Mouse (Mus musculus) MEL-GATA-1-ER (cell line): ENCODE results near the gene Gfm2.
"Not testable (repeated sequence)": the region's sequence is repeated elsewhere in the genome, so short reads cannot be mapped to it uniquely, and the experiment has no call there.

Source experiments
- DNase-seq: peaks from one replicate; pipeline ENCODE4 v3.0.0-alpha.2; 2012; ENCODE audit warnings: low read depth; ENCODE audit errors: extremely low read depth

The Gfm2 gene

DNA sequence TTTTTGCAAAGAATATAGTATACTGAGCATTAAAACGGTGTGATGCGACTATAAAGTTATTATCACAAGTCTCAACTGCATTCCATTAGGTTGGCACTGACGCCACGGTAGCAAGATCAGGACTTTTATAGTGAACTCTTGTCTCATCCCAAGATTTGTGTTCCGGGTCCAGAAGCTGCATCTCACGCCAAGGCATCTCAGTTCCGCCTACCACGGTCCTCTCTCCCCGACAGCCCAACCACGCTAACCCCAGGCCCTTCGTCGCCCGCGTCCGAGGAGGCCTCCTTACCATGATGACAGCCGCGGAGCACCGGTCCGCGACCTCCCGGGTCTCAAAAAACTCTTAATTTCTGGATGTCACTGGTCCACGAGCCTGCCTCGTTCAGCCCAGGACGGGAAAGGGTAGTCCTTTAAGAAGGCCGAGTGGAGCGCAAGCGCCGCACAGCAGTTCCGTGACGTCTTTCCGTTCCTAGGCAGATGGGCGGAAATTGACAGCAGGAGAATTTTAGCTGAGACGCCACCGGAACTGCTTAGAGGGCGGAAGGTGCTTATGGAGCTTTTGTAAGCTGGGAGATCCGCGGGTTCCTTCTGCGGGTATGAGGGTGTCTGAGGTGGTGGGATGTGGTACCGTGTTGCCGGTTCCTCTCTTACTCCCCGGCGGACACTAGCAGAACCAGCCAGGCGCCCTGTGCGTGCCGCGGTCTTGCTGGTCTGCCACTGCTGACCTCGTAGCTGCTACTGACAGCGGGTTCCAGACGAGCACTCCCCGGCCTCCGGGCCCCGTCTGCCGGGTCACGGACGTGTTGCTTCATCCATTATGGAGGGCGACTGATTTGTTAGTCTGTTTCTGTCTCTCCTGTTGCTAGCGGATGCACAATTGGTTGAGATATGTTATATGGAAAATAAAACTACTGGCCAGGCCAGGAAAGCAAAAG lies at the start of gene Gfm2, which contains the start of gene Nsa2:
Gene Gfm2, plus strand, starts transcription at position 472 of the 935 bp plus-strand sequence.
Gene Nsa2, minus strand, starts transcription at position 472 of the 935 bp plus-strand sequence.
- DNase-seq: peak; percentile 94

DNA sequence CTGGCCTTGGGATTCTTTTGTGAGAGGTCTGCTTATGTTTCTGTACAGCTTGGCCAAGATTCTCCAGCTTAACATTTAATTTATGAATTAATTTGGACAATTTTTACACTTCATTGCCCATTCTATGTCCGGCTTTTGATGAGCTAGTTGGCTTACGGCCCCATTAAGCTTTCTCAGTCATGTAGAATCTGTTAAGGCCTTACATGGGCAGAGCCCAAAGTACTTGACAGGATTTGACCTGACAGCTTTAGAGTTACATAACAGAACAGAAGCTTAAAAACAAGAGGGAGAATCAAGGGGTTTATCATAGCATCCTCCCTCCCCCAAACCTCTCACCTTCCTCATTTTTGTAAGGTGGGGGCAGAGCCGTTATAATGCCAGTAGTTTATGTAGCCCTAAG lies 49.6 kb upstream of the Gfm2 start:
- no peak for DNase-seq

DNA sequence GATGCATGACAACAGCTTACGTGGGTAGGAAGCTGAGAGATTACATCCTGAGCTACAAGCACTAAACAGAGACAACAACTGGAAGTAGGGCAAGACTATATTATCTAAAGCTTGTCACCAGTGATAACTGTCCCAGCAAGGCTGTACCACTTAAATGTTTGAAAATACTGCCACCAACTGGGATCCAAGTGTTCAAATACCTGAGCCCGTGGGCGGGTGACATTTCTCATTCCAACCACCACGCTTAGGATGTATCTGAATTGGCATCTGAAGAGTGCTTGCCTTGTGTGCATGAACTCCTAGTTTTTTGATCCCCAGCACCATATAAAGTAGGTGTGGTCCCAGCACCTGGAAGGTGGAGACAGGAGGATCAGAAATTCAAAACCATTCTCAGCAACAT lies 42.0 kb upstream of the Gfm2 start:
- DNase-seq: no peak

- DNase-seq: peak; percentile 42
These were observed 38.4 kb upstream of the Gfm2 start, which contains the start of gene Gm6169 for GRCm38 (mm10) chr13:97099187-97099852. TSS of gene Gm6169 (minus strand) at chr13:97099237.

DNA sequence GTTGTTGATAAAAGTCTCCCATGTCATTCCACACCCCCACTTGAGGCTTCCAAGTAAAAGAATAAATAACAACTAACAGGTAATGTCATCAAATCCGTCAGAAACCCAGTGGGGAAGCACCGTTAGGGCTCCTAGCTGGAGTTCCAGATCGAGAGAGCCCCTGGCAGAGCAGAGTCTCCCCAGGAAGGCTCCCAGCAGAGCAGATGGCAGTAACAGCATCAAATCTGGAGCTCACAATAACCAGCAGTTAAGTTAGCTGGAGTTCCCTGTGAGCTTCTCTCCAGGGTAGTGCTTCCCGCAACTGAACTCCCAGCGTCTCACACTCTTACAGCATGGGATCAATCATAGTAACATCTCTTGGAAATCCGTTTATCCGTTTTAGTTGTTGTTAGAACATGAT lies 32.7 kb upstream of the Gfm2 start:
- no peak for DNase-seq

GRCm38 (mm10) chr13:97107721-97108120 lies 30.0 kb upstream of the Gfm2 start:
- not testable (repeated sequence) for DNase-seq

GRCm38 (mm10) chr13:97109046-97109445 lies 28.7 kb upstream of the Gfm2 start:
- no peak for DNase-seq

- DNase-seq: no peak
These were observed 16.4 kb upstream of the Gfm2 start for GRCm38 (mm10) chr13:97121341-97121740.

- DNase-seq: not testable (repeated sequence)
These were observed 8.1 kb upstream of the Gfm2 start for GRCm38 (mm10) chr13:97129654-97130053.

DNA sequence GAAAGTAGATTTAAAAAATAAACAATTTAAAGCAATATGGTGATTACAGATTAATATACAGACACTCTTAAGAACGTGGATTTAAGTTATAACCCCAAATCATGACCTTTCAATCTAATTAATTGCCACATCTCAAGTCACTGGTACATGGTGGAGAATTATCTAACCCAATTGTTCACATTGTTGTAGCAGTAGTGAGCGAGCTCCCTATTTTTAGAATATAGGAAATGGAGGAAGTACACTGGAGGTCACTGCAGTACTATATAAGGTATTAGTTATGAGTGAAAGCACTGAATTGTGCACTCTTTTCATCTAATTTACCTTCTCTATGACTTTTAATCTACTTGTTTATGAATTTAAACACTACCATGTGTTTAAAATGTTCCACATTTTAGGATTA lies 7.3 kb upstream of the Gfm2 start:
- not testable (repeated sequence) for DNase-seq

- DNase-seq: not testable (repeated sequence)
These were observed 731 bp downstream of the Gfm2 start for GRCm38 (mm10) chr13:97138404-97138931.

- DNase-seq: no peak
These were observed 4.6 kb downstream of the Gfm2 start for GRCm38 (mm10) chr13:97142321-97142720.

DNA sequence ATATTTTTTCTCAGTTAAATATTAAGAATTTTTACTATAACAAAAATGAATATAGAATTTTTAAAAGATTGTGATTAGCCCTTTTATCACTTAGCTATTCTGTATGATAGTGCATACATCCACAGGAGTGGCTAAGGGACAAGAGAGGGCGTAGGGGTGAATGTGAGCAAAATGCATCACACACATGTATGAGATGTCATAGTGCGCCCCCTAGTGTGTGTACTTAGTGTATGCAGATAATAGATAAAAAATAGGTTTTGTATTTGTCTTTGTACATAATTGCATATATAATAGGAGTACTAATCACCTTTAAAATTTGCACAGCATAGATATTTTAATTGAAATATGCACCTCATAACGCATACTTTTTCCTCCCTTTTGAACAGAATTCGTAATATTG lies 8.1 kb downstream of the Gfm2 start:
- peak; percentile 44 for DNase-seq

DNA sequence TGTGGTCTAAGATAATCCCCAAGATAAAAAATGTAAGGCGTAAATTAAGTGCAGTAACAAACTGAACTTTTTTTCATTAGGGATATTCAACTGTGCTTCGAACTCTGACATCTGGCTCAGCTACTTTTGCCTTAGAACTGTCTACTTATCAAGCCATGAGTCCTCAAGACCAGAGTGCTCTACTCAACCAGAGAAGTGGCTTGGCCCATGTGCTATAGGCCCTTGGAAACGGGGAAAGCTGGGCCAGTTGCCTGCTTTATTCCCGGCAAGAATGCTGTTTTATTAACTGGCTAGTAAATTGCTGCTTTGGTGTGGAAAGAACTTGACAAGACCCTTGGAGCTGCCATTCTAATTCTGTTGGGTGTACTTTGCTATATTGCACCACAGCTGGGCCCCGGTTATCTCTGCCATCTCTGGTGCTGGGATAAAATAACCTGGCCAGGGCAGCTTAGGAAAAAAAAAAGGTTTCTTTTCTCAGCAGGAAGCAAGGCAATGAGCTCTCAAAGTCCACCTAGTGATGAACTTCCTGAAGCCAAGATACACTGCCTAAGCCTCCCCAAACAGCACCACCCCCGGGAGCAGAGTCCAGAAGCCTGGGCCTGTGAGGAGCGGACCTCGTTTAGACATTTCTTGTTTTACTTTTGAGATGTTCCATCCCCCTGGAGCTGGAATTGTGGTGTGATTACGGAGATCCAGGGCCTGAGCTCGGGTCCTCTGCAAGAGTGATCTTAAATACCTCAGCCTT lies 38.0 kb downstream of the Gfm2 start:
- no peak for DNase-seq

- DNase-seq: no peak
These were observed 39.0 kb downstream of the Gfm2 start for GRCm38 (mm10) chr13:97176731-97177130.

DNA sequence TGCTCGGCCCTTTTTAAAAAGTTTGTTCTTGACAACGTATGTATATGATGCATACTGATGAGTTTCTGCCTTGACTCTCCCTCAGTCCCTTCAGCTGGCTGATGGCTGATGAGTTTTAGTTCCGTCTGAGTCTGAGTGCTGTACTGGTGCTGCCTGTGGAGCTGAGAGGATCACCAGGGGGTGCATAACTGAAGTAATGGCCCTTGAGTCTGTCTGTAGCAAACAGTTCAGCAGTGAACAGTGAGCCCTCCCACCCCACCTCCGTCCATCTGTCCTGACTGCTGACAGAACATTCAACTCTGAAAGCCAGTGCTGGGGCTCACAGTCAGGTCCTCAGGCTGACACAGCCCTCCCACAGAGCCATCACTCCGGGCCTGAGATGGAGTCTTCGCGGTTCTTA lies 41.2 kb downstream of the Gfm2 start:
- DNase-seq: no peak

GRCm38 (mm10) chr13:97180113-97180828 lies 42.5 kb downstream of the Gfm2 start:
- DNase-seq: no peak

DNA sequence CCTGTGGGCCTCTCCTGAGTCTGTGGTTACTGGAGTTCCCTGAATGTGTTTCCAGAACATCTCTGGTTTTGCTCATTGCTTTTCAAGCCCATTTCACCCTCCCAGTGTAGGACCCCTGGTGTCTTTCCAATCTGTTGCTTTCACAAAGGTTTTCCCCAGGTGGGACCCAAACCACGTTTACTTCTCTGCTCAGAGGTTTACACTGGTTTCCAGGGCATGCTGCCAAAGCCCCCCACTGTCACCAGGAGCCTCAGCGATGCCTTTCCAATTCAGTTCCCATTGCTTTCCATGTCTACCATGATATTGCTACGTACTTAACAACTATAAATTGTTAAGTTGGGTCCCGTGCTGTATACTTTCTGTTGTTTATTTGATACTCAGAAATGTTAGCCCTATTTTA lies 45.1 kb downstream of the Gfm2 start:
- DNase-seq: no peak

DNA sequence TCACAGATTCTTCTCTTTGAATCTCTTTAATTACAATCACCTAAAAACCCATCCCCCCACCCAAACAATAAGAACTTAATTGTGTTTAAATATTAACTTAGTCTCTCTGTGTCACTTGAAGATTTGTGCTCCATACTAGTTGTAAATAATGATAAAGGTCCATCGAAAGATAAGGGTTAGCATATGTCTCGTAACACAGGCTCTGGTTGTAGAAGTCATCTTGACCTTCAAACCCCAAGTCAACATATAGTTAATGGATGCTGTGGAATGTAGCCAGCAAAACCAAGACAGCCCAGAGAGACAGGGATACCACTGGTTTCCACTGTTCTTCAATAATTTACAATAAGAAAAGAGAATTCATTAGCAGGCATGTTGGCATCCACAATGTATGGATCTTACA lies 46.4 kb downstream of the Gfm2 start:
- no peak for DNase-seq

- DNase-seq: no peak
These were observed 46.9 kb downstream of the Gfm2 start for GRCm38 (mm10) chr13:97184656-97185055.

DNA sequence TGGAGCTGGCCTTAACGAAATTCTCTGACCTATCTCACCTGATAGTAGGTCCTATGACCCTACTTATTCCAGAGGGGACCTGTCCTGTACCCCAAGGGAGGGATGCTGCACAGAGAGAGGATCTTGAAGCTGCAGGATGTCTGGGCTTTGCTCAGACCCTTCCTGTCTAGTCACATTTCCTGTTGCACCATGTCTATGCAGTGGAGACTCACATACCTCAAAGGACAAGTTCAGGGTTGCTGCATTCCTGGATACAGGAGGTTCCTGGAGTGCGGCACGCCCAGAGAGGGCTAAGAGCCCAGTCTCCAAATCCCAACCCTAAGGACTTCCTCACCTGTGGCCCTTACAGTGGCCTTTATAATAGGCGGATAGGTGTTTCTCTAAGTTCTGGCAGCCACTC lies 48.6 kb downstream of the Gfm2 start:
- DNase-seq: no peak
